In the genomic region with DNA sequence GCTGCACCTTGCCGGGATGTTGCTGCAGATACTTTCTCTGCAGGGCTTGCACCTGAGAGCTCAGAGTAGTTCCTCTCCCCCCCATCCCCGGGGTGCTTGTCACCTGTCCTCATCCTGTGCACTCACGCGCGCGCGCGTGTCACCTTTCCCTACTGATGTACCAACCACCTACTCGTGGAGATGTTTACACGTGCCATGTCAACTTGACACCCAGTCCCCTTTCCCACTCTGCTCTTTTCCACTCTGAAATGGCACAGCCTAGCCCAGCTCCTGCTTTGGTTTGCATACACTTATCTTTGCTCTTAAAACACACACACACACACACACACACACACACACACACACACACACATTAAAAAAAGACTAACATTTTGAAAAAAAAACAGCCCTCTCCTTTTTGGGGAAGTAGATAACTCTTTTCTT, we compare ENCODE assay signal across 8 mouse cellular contexts. TPM values are rescaled to one million over a fixed set of nuclear protein-coding genes. Genes with fewer than 3 reads are reported as not detected.
DNase-seq lines count a peak whose midpoint lies in the region; ATAC-seq and TF ChIP-seq lines count a peak whose summit lies in the region.

No protein-coding gene starts in this region.

- H3ac ChIP-seq in myocyte (ENCODE audit: control insufficient read depth, insufficient read length) = peak overlapping the region; percentile 39

- no peak overlapping the region for H3K27ac ChIP-seq in brown adipose tissue, adult 24 weeks (replicated peaks; ENCODE audit: low read depth, low read length)
- no peak overlapping the region for H3K27ac ChIP-seq in limb, embryonic 13.5 days

- 0 out of 2 replicates have a peak, but pooled peaks have one; percentile 8 for ATAC-seq in granulocyte monocyte progenitor cell, adult 5-6 weeks (replicated peaks; ENCODE audit: poor library complexity, severe bottlenecking)
- no peak for ATAC-seq in limb, embryonic 13.5 days (ENCODE audit: low FRiP score, low read depth)

- H3K9ac ChIP-seq in limb, embryonic 13.5 days = peak overlapping the region; percentile 73

- peak; percentile 27 to 43 for DNase-seq in left cerebral cortex, adult 18-20 months (ENCODE audit: low spot score in 2 of 2)
- no peak for DNase-seq in left cerebral cortex, adult 11 months (ENCODE audit: low spot score)
- DNase-seq in retina, embryonic 14.5 days (ENCODE audit: low spot score) = no peak
- no peak for DNase-seq in kidney, postnatal 36 days

- peak overlapping the region; percentile 94 for H3K4me2 ChIP-seq in limb, embryonic 13.5 days (replicated peaks)
- peak overlapping the region; percentile 77 for H3K4me2 ChIP-seq in myocyte (ENCODE audit: low read depth)

- no peaks in the 10 kb centered on the region for H3K79me2 ChIP-seq in myocyte (ENCODE audit: control insufficient read depth, insufficient read depth)

- H3K4me3 ChIP-seq in brown adipose tissue, adult 24 weeks (ENCODE audit: insufficient read depth, low read depth, low read length) = peak overlapping the region; percentile 85
- peak overlapping the region; percentile 75 for H3K4me3 ChIP-seq in limb, embryonic 13.5 days
- no peak overlapping the region for H3K4me3 ChIP-seq in myocyte

- no peaks in the 10 kb centered on the region for H3K9me3 ChIP-seq in limb, embryonic 13.5 days

- peaks cover 9% of the 10 kb centered on the region for H3K27me3 ChIP-seq in limb, embryonic 13.5 days
- no peaks in the 10 kb centered on the region for H3K27me3 ChIP-seq in myocyte (ENCODE audit: control insufficient read depth, insufficient read depth, insufficient read length)

- no peaks in the 10 kb centered on the region for H3K36me3 ChIP-seq in limb, embryonic 13.5 days
- H3K36me3 ChIP-seq in myocyte (ENCODE audit: control insufficient read depth, insufficient read depth) = no peaks in the 10 kb centered on the region

- no peak for TF ChIP-seq POLR2A in myocyte (IDR thresholded peaks at IDR 0.05; ENCODE audit: insufficient read length, low read depth)

- peaks cover 6% of the 10 kb centered on the region; the same call in 1 of the 2 replicates for H3K4me1 ChIP-seq in brown adipose tissue, adult 24 weeks (ENCODE audit: control insufficient read depth, insufficient read depth, insufficient read length, low read length)
- peaks cover 4% of the 10 kb centered on the region for H3K4me1 ChIP-seq in limb, embryonic 13.5 days

- WGBS in limb, embryonic 13.5 days = 5% methylated on average over 9 of the region's 10 CpGs

TF ChIP-seq in myocyte, 11 proteins besides CTCF, POLR2A, EP300 and RAD21:
- TF ChIP-seq MYOD1 (IDR thresholded peaks at IDR 0.05; ENCODE audit: control insufficient read depth in 1 of 3, insufficient read length in 2 of 3, low read depth in 2 of 3) = no peak
- no peak for TF ChIP-seq E2F4 (IDR thresholded peaks at IDR 0.05; ENCODE audit: insufficient read depth)
- no peak for TF ChIP-seq SRF (IDR thresholded peaks at IDR 0.05; ENCODE audit: control insufficient read depth, insufficient read length, low read depth)
- TF ChIP-seq TCF3 (IDR thresholded peaks at IDR 0.05; ENCODE audit: insufficient read length, low read depth) = no peak
- no peak for TF ChIP-seq USF1 (IDR thresholded peaks at IDR 0.05; ENCODE audit: low read depth)
- TF ChIP-seq REST (IDR thresholded peaks at IDR 0.05; ENCODE audit: insufficient read depth, insufficient read length) = no peak
- TF ChIP-seq MYOG (IDR thresholded peaks at IDR 0.05; ENCODE audit: control insufficient read depth in 1 of 3, insufficient read depth in 1 of 3, insufficient read length in 2 of 3, low read depth in 2 of 3) = no peak
- TF ChIP-seq POLR2AphosphoS2 (IDR thresholded peaks at IDR 0.05; ENCODE audit: insufficient read length, low read depth) = no peak
- no peak for TF ChIP-seq CEBPB (IDR thresholded peaks at IDR 0.05; ENCODE audit: insufficient read depth, poor library complexity, severe bottlenecking)
- TF ChIP-seq MAX (IDR thresholded peaks at IDR 0.05; ENCODE audit: low read depth) = no peak
- no peak for TF ChIP-seq TCF12 (IDR thresholded peaks at IDR 0.05; ENCODE audit: insufficient read depth, poor library complexity, severe bottlenecking)
TF ChIP-seq in myocyte: peak in this region for 0.

RNA-seq across cellular contexts. Expression of gene Actr3b, which starts 0.6 kb away (rescaled TPM):
- total RNA-seq in left cerebral cortex, adult 18-20 months (2021) = 100 to 1,000 TPM; 115 to 117 TPM
- polyA plus RNA-seq in brown adipose tissue, adult 24 weeks (2012; ENCODE audit: insufficient read depth, insufficient read length, missing spikeins) = 0.52 and 2.0 TPM in 2 replicates
- total RNA-seq in granulocyte monocyte progenitor cell, adult 5-6 weeks (2014; fragmentation: Nextera tagmentation) = 1.1 TPM in 1 of 2 replicates, not detected in the other
- total RNA-seq in granulocyte monocyte progenitor cell, adult 5-6 weeks (2017) = 0.43 TPM in 1 of 2 replicates, not detected in the other
- polyA plus RNA-seq in limb, embryonic 13.5 days (2015; fragmentation: Nextera tagmentation; extraction: Ambion mirVana) = 3.0 and 3.3 TPM in 2 replicates
- 0.40 TPM for polyA plus RNA-seq in myocyte (2012; fragmentation: generic; extraction: Trizol)

RNA-seq across cellular contexts. Expression of gene Xrcc2, which starts 54.8 kb away (rescaled TPM):
- total RNA-seq in left cerebral cortex, adult 18-20 months (2021) = 1 to 10 TPM; 6.0 to 6.9 TPM
- 3.0 and 3.3 TPM in 2 replicates for polyA plus RNA-seq in brown adipose tissue, adult 24 weeks (2012; ENCODE audit: insufficient read depth, insufficient read length, missing spikeins)
- total RNA-seq in granulocyte monocyte progenitor cell, adult 5-6 weeks (2014; fragmentation: Nextera tagmentation) = 15.2 and 21.9 TPM in 2 replicates
- total RNA-seq in granulocyte monocyte progenitor cell, adult 5-6 weeks (2017) = 12.7 and 14.9 TPM in 2 replicates
- 9.2 and 9.5 TPM in 2 replicates for polyA plus RNA-seq in limb, embryonic 13.5 days (2015; fragmentation: Nextera tagmentation; extraction: Ambion mirVana)
- polyA plus RNA-seq in myocyte (2012; fragmentation: generic; extraction: Trizol) = 3.0 TPM

Comparison
In these comparisons a context has a peak if more than half of its experiments do, and no peak if none do; other contexts are left out.
1. DNase-seq: peak in left cerebral cortex, adult 18-20 months (2 of 2); none in left cerebral cortex, adult 11 months (single experiment), retina, embryonic 14.5 days (single experiment) and kidney, postnatal 36 days (0 of 2).